ENCODE assay signal across 24 mouse cellular contexts in the genomic region with DNA sequence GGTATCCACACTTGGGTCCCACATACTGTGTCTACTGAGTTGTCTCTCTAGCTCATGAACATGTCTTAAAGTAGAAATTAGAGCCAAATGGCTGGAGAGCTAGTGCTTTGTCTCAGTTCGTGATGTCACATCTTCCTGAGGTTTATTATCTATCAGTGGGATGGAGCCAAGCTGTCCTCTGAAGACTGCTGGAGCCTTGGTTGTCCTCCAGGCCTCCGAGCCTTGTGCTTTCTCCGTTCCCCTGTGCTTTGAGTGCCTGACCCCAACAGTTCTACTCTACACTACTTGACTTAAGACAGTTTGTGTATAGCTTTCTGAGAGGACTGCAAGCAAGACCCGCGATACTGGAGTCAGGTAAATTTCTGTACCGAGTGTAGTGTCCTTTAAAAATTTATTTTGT.
"Had no signal": no experiment of that assay in that cellular context is flagged by ENCODE, and none has a peak within 500 bp of the region (broad histone marks: within the 10 kb centered on the region; RNA-seq: fewer than 3 reads in every experiment).

No protein-coding gene starts in this region.

- H3K36me3 ChIP-seq: hindbrain, embryonic 12.5 days; intestine, embryonic 15.5 days had no signal

- ATAC-seq: hindbrain, embryonic 16.5 days; inflammation-experienced regulatory T-cells, adult 6 months; intestine, embryonic 15.5 days; intestine, postnatal 0 days; liver, embryonic 12.5 days had no signal

- DNase-seq: gastrocnemius, adult 2 months; gastrocnemius, postnatal 10 days; gastrocnemius, postnatal 25 days; heart, adult 2 months; heart, postnatal 10 days; heart, postnatal 4 days; kidney, adult 18-20 months; kidney, adult 8-10 months; kidney, postnatal 25 days; kidney, postnatal 4 days had no signal

- H3K27me3 ChIP-seq: hindbrain, embryonic 12.5 days; intestine, embryonic 15.5 days; limb, embryonic 12.5 days; liver, embryonic 12.5 days; liver, embryonic 15.5 days had no signal

- H3K4me3 ChIP-seq: gastrocnemius, adult 2 months; heart, adult 2 months; hindbrain, embryonic 10.5 days; hindbrain, embryonic 12.5 days; intestine, embryonic 15.5 days; layer of hippocampus, adult 2 months; left cerebral cortex, adult 2 months; limb, embryonic 10.5 days; limb, embryonic 12.5 days; liver, embryonic 12.5 days; liver, embryonic 15.5 days had no signal

- H3K9me3 ChIP-seq: hindbrain, embryonic 10.5 days; hindbrain, embryonic 12.5 days; intestine, embryonic 15.5 days; limb, embryonic 10.5 days; liver, embryonic 12.5 days; liver, embryonic 15.5 days had no signal

- H3K9ac ChIP-seq: hindbrain, embryonic 12.5 days; hindbrain, embryonic 14.5 days; intestine, embryonic 15.5 days; limb, embryonic 12.5 days; liver, embryonic 12.5 days; liver, embryonic 15.5 days had no signal

- H3K27ac ChIP-seq: gastrocnemius, adult 2 months; heart, adult 2 months; hindbrain, embryonic 10.5 days; hindbrain, embryonic 12.5 days; hindbrain, embryonic 14.5 days; intestine, embryonic 15.5 days; layer of hippocampus, adult 2 months; left cerebral cortex, adult 2 months; limb, embryonic 10.5 days; limb, embryonic 12.5 days; liver, embryonic 12.5 days; liver, embryonic 15.5 days had no signal

- H3K4me2 ChIP-seq: heart, embryonic 11.5 days; hindbrain, embryonic 12.5 days; hindbrain, embryonic 14.5 days; intestine, embryonic 15.5 days; limb, embryonic 12.5 days; liver, embryonic 12.5 days; liver, embryonic 15.5 days had no signal
